Mouse (Mus musculus) myocyte (in vitro differentiated cells): ENCODE measurements around the gene Rnf220. TPM values are rescaled to one million over a fixed set of nuclear protein-coding genes. Genes with fewer than 3 reads are reported as not detected.

ENCODE experiments used
- H3K27me3 ChIP-seq: one replicate; pipeline ENCODE4 v1.6.1; 2011; ENCODE audit not compliant: control insufficient read depth, insufficient read depth, insufficient read length
- H3K36me3 ChIP-seq: one replicate; pipeline ENCODE4 v1.6.1; 2011; ENCODE audit not compliant: control insufficient read depth, insufficient read depth
- H3K4me2 ChIP-seq: one replicate; pipeline ENCODE4 v1.6.1; 2011; ENCODE audit warnings: low read depth, control low read depth
- H3K4me3 ChIP-seq: one replicate; pipeline ENCODE4 v1.5.1; 2011; ENCODE audit warnings: mild to moderate bottlenecking, control low read depth, moderate library complexity
- H3K79me2 ChIP-seq: one replicate; pipeline ENCODE4 v1.6.1; 2011; ENCODE audit not compliant: control insufficient read depth, insufficient read depth
- H3ac ChIP-seq: one replicate; pipeline ENCODE4 v1.6.1; 2011; ENCODE audit not compliant: control insufficient read depth, insufficient read length
- CEBPB ChIP-seq: IDR thresholded peaks from 2 replicates; pipeline ENCODE4 v1.6.1; 2011; ENCODE audit warnings: mild to moderate bottlenecking, moderate library complexity; ENCODE audit not compliant: poor library complexity, insufficient read depth, severe bottlenecking
- E2F4 ChIP-seq: IDR thresholded peaks from one replicate; pipeline ENCODE4 v1.6.1; 2011; ENCODE audit warnings: mild to moderate bottlenecking, control low read depth, moderate library complexity; ENCODE audit not compliant: insufficient read depth
- MAX ChIP-seq: IDR thresholded peaks from one replicate; pipeline ENCODE4 v1.6.1; 2011; ENCODE audit warnings: low read depth, mild to moderate bottlenecking, control low read depth
- MYOD1 ChIP-seq, 3 experiments: IDR thresholded peaks; one replicate each; pipeline ENCODE4 v1.6.1; 2011; ENCODE audit warnings: control low read depth in 2 of 3, low read depth in 2 of 3, mild to moderate bottlenecking in 2 of 3, moderate library complexity in 1 of 3; ENCODE audit not compliant: insufficient read length in 2 of 3, control insufficient read depth in 1 of 3
- MYOG ChIP-seq, 3 experiments: IDR thresholded peaks; one replicate each; pipeline ENCODE4 v1.6.1; 2011; ENCODE audit warnings: control low read depth in 2 of 3, low read depth in 2 of 3, mild to moderate bottlenecking in 2 of 3; ENCODE audit not compliant: insufficient read length in 2 of 3, control insufficient read depth in 1 of 3, insufficient read depth in 1 of 3
- POLR2A ChIP-seq: IDR thresholded peaks from one replicate; pipeline ENCODE4 v1.6.1; 2011; ENCODE audit warnings: low read depth, mild to moderate bottlenecking, control low read depth, moderate library complexity; ENCODE audit not compliant: insufficient read length
- POLR2AphosphoS2 ChIP-seq: IDR thresholded peaks from one replicate; pipeline ENCODE4 v1.6.1; 2011; ENCODE audit warnings: low read depth, control low read depth; ENCODE audit not compliant: insufficient read length
- REST ChIP-seq: IDR thresholded peaks from one replicate; pipeline ENCODE4 v1.6.1; 2011; ENCODE audit warnings: mild to moderate bottlenecking, control low read depth, moderate library complexity; ENCODE audit not compliant: insufficient read depth, insufficient read length
- SRF ChIP-seq: IDR thresholded peaks from one replicate; pipeline ENCODE4 v1.6.1; 2011; ENCODE audit warnings: low read depth; ENCODE audit not compliant: control insufficient read depth, insufficient read length
- TCF12 ChIP-seq: IDR thresholded peaks from one replicate; pipeline ENCODE4 v1.6.1; 2011; ENCODE audit warnings: mild to moderate bottlenecking, control low read depth; ENCODE audit not compliant: poor library complexity, insufficient read depth, severe bottlenecking
- TCF3 ChIP-seq: IDR thresholded peaks from one replicate; pipeline ENCODE4 v1.6.1; 2011; ENCODE audit warnings: low read depth, control low read depth; ENCODE audit not compliant: insufficient read length
- USF1 ChIP-seq: IDR thresholded peaks from one replicate; pipeline ENCODE4 v1.6.1; 2011; ENCODE audit warnings: low read depth, mild to moderate bottlenecking, control low read depth, moderate library complexity
- polyA plus RNA-seq: library from polyadenylated mRNA; unstranded; fragments of >200 nt; fragmentation: generic; extraction: Trizol; gene quantifications from one replicate; pipeline ENCODE4 v1.2.1, GENCODE M21; 2012; ENCODE audit warnings: missing spikeins

Gene Rnf220
- polyA plus RNA-seq, 1 experiment: 60.4 TPM

GRCm38 (mm10) chr4:117479951-117480350 lies 16.9 kb downstream of the Rnf220 start:
- Histone ChIP-seq H3K4me2 (no peak overlapping the region), H3K79me2 (no peaks in the 10 kb centered on the region), H3K27me3 (peaks cover 70% of the 10 kb centered on the region), H3K36me3 (no peaks in the 10 kb centered on the region), H3K4me3 (no peak overlapping the region), H3ac (no peak overlapping the region)
- TF ChIP-seq POLR2A: no peak
- TF ChIP-seq SRF: no peak
- TF ChIP-seq MYOG (IDR thresholded peaks at IDR 0.05; ENCODE audit: control insufficient read depth in 1 of 3, insufficient read depth in 1 of 3, insufficient read length in 2 of 3, low read depth in 2 of 3): no peak
- TF ChIP-seq POLR2AphosphoS2: no peak
- no peak for TF ChIP-seq E2F4

- no peaks in the 10 kb centered on the region for H3K36me3 ChIP-seq
- no peak overlapping the region for H3K4me3 ChIP-seq
- H3K79me2 ChIP-seq: no peaks in the 10 kb centered on the region
- no peak overlapping the region for H3ac ChIP-seq
- peaks cover 76% of the 10 kb centered on the region for H3K27me3 ChIP-seq
- no peak overlapping the region for H3K4me2 ChIP-seq
- TF ChIP-seq MYOD1 (IDR thresholded peaks at IDR 0.05; ENCODE audit: control insufficient read depth in 1 of 3, insufficient read length in 2 of 3, low read depth in 2 of 3) (no peak), TCF3 (no peak), POLR2A (no peak), SRF (no peak), USF1 (no peak), REST (no peak), POLR2AphosphoS2 (no peak), MAX (no peak), E2F4 (no peak), TCF12 (no peak), CEBPB (no peak), MYOG (IDR thresholded peaks at IDR 0.05; ENCODE audit: control insufficient read depth in 1 of 3, insufficient read depth in 1 of 3, insufficient read length in 2 of 3, low read depth in 2 of 3) (no peak)
Observed at GRCm38 (mm10) chr4:117478101-117478673, 18.7 kb downstream of the Rnf220 start.

- Histone ChIP-seq H3K27me3 (peaks cover 76% of the 10 kb centered on the region), H3K79me2 (no peaks in the 10 kb centered on the region), H3K36me3 (no peaks in the 10 kb centered on the region), H3ac (no peak overlapping the region), H3K4me2 (no peak overlapping the region), H3K4me3 (no peak overlapping the region)
- TF ChIP-seq POLR2A: no peak
- TF ChIP-seq SRF: no peak
- TF ChIP-seq USF1: no peak
- TF ChIP-seq CEBPB: no peak
- TF ChIP-seq REST: no peak
Observed at GRCm38 (mm10) chr4:117477401-117477800, 19.5 kb downstream of the Rnf220 start.

- Histone ChIP-seq H3K36me3 (no peaks in the 10 kb centered on the region), H3K4me2 (no peak overlapping the region), H3K79me2 (no peaks in the 10 kb centered on the region), H3K4me3 (no peak overlapping the region), H3ac (no peak overlapping the region), H3K27me3 (peaks cover 76% of the 10 kb centered on the region)
- TF ChIP-seq POLR2A (no peak), REST (no peak), TCF3 (no peak), MAX (no peak), E2F4 (no peak), POLR2AphosphoS2 (no peak), CEBPB (no peak), MYOG (IDR thresholded peaks at IDR 0.05; ENCODE audit: control insufficient read depth in 1 of 3, insufficient read depth in 1 of 3, insufficient read length in 2 of 3, low read depth in 2 of 3) (no peak), SRF (no peak), TCF12 (no peak), MYOD1 (IDR thresholded peaks at IDR 0.05; ENCODE audit: control insufficient read depth in 1 of 3, insufficient read length in 2 of 3, low read depth in 2 of 3) (no peak), USF1 (no peak)
Observed at GRCm38 (mm10) chr4:117476777-117477176, 20.1 kb downstream of the Rnf220 start.

GRCm38 (mm10) chr4:117476355-117476754 lies 20.5 kb downstream of the Rnf220 start:
- H3K79me2 ChIP-seq: no peaks in the 10 kb centered on the region
- no peak overlapping the region for H3ac ChIP-seq
- H3K36me3 ChIP-seq: no peaks in the 10 kb centered on the region
- TF ChIP-seq POLR2A (no peak), MYOG (IDR thresholded peaks at IDR 0.05; ENCODE audit: control insufficient read depth in 1 of 3, insufficient read depth in 1 of 3, insufficient read length in 2 of 3, low read depth in 2 of 3) (no peak), MYOD1 (IDR thresholded peaks at IDR 0.05; ENCODE audit: control insufficient read depth in 1 of 3, insufficient read length in 2 of 3, low read depth in 2 of 3) (no peak), USF1 (no peak), REST (no peak), TCF12 (no peak), TCF3 (no peak), CEBPB (no peak), E2F4 (no peak)
- H3K4me3 ChIP-seq: no peak overlapping the region
- H3K4me2 ChIP-seq: no peak overlapping the region
- peaks cover 74% of the 10 kb centered on the region for H3K27me3 ChIP-seq
